Mouse (Mus musculus) right cerebral cortex, adult 18-20 months (tissue): ENCODE measurements around the gene Ms4a4b.
"Not testable (repeated sequence)": the region's sequence is repeated elsewhere in the genome, so short reads cannot be mapped to it uniquely, and the experiment has no call there.

ENCODE experiments used
- DNase-seq: peaks from one replicate; pipeline ENCODE4 v3.0.0; 2022; ENCODE audit warnings: mixed read lengths

Gene Ms4a4b

GRCm38 (mm10) chr19:11491406-11492189 is 48.2 kb downstream of the Ms4a4b start:
- no peak for DNase-seq

- no peak for DNase-seq
Measured at GRCm38 (mm10) chr19:11492671-11493070, 49.3 kb downstream of the Ms4a4b start.

GRCm38 (mm10) chr19:11494519-11494918 is 51.2 kb downstream of the Ms4a4b start:
- DNase-seq, result no peak

DNA sequence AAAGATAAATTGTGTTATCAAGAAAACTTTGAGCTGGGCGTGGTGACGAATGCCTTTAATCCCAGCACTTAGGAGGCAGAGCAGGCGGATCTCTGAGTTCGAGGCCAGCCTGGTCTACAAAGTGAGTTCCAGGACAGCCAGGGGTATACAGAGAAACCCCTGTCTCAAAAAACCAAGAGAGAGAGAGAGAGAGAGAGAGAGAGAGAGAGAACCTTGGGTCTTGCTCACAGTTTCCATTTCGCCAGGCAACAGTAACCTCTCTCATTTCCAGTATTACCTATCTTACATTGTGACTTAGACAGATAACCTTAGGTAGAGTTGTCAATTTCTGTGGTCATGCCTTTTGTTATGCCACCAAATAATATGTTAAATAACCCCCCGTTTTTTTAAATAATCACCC is 53.0 kb downstream of the Ms4a4b start:
- DNase-seq, result no peak

GRCm38 (mm10) chr19:11497300-11497699 is 53.9 kb downstream of the Ms4a4b start:
- DNase-seq, result not testable (repeated sequence)

- no peak for DNase-seq
Measured at GRCm38 (mm10) chr19:11500796-11501195, 57.4 kb downstream of the Ms4a4b start.

- no peak for DNase-seq
Measured at GRCm38 (mm10) chr19:11501326-11501725, 58.0 kb downstream of the Ms4a4b start.

DNA sequence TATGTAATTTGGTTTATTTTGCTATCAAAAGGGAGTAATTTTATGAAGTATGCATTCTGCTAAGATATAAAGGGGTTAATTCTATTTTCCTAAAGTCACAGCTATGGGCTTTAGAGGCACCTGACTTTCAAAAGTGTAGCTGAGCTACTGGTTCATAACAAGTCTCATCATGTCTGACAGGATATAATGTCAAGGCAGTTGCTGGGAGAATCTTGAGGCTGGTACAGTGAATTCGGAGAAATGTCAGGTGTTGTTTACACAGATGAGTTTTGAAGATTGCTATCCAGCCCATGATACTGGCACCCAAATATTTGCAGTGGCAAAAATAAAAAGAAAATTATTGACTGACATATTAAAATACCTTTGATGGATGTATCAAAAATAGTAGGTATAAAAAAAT is 61.5 kb downstream of the Ms4a4b start:
- DNase-seq, result no peak

DNA sequence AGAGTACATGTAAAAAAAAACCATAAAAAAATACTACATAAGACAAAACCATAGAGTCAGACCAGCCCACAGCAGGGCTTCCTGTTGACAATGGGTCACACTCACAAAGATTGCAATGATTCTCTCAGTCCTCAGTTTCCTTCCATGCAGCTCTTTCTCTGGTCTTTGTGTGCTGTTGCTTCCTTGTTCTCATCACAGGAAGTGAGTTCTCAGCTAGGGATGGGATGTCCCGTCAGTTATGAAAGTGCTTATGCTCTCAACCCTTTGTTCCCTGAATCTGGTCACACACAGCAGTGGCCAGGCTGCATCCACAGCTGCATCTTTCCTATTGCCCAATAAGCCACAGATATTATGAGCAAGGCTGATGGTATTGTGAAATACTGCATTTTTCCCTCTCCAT is 70.1 kb downstream of the Ms4a4b start:
- no peak for DNase-seq

DNA sequence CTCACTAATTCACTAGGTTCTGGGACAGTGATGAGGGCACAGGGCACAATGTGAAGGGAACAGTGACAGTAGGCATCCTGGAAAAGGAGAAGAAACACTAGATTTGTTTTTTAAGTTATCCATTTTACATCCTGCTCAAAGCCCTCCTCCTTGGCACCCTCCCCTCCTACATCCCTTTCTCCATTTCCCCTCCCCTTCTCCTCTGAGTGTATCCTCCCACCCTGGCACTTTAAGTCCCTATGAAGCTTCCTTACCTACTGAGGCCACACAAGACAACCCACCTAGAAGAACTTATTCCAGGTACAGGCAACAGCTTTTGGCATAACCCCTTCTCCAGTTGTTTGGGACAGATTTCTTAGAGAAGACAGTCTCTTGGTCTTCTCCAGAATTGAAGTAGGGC is 72.9 kb downstream of the Ms4a4b start, which contains the start of gene Ms4a6b:
Gene Ms4a6b, plus strand, starts transcription at position 267 of the 400 bp plus-strand sequence.
- DNase-seq, result no peak
